Mouse (Mus musculus) adrenal gland, adult 10 weeks (tissue): Measurements from ENCODE around the gene Vmn1r130. TPM values are rescaled to one million over a fixed set of nuclear protein-coding genes. Genes with fewer than 3 reads are reported as not detected.

Experiments
- polyA plus RNA-seq: library from polyadenylated mRNA; stranded (reverse); fragments of 350-450 nt; fragmentation: Illumina TruSeq; extraction: RNeasy Lipid Tissue Mini Kit (QIAGEN cat#74804); gene quantifications from one replicate; pipeline ENCODE4 v1.2.3, GENCODE M21; 2014; ENCODE audit warnings: low read depth, low replicate concordance

Gene Vmn1r130
- polyA plus RNA-seq, result not detected

DNA sequence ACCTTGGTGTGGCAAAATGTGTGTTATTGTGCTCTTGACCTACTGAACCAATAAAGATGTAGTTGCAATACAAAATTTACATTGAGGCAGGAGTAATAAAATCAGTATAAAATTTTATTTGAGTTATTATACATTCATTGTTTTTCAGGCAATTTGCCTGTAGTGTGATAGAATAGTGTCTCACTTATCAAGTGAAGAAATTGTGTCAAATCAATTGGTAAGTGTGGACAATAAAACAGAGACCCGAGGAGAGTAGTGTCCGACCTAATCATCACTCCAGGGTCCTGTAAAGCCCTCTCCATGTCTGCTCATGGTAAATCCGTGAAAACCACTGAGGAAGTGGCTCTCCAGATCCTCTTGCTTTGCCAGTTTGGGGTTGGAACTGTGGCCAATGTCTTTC is at the start of gene Vmn1r130:
TSS of gene Vmn1r130 (plus strand) at position 301 of the 400 bp plus-strand sequence.

DNA sequence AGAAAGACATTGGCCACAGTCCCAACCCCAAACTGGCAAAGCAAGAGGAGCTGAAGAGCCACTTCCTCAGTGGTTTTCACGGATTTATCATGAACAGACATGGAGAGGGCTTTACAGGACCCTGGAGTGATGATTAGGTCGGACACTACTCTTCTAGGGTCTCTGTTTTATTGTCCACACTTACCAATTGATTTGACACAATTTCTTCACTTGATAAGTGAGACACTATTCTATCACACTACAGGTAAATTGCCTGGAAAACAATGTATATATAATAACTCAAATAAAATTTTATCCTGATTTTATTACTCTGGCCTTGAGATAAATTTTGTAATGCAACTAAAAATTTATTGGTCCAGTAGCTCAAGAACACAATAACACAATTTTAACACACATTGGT is 34.4 kb downstream of the Vmn1r130 start, which contains the start of gene Vmn1r131:
TSS of gene Vmn1r131 (minus strand) at position 101 of the 400 bp plus-strand sequence.

Other genes with a start within 250 kb of the Vmn1r130 start
- gene Vmn1r125, start 239.6 kb upstream of the Vmn1r130 start, polyA plus RNA-seq, result not detected
- gene Vmn1r126, start 210.3 kb upstream of the Vmn1r130 start, polyA plus RNA-seq, result not detected
- gene Vmn1r127, start 191.9 kb upstream of the Vmn1r130 start, polyA plus RNA-seq, result not detected
- not detected for gene Vmn1r128, start 162.4 kb upstream of the Vmn1r130 start, polyA plus RNA-seq
- gene Vmn1r129, start 150.5 kb upstream of the Vmn1r130 start, polyA plus RNA-seq, result not detected
- gene Gm6882, start 79.0 kb upstream of the Vmn1r130 start, polyA plus RNA-seq, result not detected
- not detected for gene Vmn1r131, start 34.3 kb downstream of the Vmn1r130 start, polyA plus RNA-seq
- not detected for gene Vmn1r132, start 102.3 kb downstream of the Vmn1r130 start, polyA plus RNA-seq
- gene Gm4175, start 249.7 kb downstream of the Vmn1r130 start, polyA plus RNA-seq, result not detected